Mouse (Mus musculus) urinary bladder, postnatal 10 days (tissue): ENCODE measurements around the gene Adgrg1.

ENCODE experiments used
- DNase-seq: peaks from one replicate; pipeline ENCODE4 v3.0.0; 2022; ENCODE audit warnings: low spot score

The Adgrg1 gene

DNA sequence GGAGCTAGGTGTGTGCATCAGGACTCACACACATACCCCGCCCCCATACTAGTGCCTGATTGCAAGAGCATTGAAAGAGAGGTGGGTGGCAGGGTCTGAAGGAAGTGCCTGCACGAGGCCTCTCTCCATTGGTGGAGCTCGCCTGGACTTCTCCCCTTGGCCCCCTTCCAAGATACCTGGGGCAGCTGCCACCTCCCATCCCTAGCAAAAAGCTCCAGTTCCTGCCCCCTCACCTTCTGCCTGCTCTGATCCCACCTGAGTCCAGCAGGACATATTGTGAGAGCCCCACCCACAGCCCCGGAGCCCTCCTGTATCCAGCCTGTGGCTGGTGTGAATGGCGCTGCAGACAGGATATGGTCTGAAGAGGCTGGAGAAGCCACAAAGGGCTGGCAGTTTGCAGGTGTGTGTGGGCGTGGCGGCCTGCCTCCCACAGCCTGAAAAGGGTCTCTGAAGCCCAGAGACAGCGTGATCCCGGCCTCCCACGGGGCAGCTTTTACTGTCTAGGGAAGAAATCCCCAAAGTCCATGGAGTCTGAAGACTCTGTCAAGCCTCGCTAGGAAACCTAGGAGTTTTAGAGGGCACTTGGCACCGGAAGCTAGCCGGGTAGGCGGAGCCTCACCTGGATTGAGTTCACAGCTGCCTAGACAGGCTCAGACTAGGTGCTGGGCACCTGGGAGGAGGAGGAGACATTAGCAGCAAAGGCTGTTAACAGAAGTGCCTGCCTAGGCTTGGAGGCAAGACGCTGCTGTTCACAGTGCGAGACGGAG, 2.3 kb downstream of the Adgrg1 start:
- DNase-seq, result no peak

DNA sequence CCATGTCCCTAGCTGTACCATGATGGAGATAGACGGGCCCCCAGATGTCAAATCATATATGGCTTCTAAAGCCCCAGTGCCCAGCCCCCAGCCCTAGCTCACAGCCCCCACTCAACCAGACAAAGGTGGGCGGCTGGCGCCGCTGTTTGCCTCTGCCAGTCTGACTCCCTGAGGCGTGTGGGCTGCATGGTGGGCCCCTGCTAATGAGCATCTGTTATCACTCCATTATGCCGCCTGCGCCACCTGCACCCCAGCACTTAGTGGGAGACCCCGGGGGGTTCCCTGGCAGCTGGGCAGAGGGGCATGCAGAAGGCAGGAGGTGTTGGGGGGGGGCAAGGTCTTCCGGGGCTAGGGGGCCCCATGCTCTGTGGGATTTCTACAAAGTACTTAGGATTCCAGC, 3.6 kb downstream of the Adgrg1 start:
- no peak for DNase-seq

DNA sequence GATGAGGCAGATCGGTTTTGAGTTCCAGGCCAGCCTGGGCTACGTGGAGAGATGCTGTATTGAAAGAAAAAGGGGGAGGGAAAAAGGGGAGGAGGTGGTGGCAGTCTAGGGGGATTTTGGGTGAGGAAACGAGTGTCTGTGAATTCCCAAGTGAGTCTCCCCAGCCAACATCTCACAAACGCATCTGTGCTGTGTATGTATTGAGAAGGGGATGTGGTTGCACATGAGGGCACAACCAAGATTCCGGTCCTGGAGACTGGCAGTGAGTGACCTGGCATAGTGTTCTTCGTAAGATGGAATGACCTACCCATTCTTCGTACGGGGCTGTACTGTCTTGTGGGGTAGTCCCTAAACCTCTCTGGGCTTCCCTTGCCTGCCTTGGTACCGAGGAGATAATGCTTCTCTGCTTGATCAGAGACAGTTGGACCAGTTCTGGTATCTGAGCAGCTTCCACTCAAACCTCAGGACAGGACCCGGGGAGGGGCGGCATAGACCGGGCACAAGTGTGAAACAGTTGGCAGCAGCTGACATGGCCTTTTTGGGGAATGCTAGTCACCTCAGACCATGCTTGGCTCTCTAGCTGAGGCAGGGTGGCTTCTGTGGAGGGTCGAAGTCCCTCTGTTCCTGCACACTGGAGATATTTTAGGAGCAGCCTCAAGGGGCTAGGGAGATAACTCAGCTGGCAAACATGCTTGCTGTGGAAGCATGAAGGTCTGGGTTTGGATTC, 4.2 kb downstream of the Adgrg1 start:
- no peak for DNase-seq

DNA sequence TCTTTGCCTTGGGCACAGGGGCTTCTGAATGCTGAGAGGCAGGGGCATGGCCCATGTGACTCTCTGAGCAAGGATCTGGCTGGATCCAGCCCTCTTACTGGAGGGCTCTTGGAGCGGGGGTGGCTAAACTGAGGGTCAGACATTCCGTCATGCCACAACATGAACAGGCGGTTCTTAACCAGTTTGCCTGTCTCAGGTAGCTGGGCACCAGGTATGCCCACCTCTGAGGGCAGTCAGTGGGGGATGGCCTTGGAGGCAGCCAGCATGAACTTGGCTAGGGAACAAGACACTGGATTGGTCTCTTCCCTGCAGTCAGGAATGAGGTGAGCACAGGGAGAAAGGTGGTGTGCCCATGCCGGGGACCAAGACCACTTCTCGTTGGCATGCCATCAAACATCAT, 5.6 kb downstream of the Adgrg1 start:
- DNase-seq, result no peak

DNA sequence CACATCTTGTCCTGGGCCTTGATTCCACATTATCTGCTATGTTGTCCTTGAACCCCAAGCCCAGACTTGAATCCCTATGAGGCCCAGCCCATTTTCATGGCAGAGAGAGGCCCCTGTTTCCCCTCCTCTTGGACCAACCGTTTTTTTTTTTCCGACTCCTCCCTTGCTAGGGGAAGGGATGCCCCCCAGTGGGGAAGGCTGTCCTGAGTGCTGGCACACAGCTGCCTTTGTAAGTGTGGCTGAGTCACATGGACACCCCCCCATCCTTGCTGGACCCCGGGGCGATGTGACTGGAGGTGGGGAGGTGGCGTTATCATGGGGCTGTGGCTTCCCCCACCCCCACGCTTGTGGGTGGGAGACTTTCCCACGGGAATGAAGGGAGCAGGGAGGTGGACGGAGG, 6.4 kb downstream of the Adgrg1 start:
- no peak for DNase-seq

DNA sequence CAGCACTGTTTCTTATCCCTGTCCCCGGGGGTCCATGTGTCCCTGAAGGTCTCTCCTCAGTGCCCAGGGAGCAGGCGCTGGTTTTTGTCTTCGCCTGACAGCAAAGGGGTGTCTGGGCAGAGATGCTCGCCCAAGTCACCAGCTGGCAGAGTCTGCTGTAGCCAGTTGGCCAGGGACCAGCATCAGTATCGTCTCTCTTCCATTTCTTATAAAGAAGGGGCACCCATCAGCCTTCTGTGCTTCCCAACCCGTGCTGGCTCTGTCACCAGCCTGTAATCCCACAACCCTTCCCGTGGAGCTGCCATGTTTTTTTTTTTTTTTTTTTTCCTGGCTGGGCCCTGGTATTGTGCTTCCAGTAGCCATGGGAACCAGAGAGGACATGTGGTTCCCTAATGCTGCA, 7.3 kb downstream of the Adgrg1 start:
- DNase-seq, result no peak

DNA sequence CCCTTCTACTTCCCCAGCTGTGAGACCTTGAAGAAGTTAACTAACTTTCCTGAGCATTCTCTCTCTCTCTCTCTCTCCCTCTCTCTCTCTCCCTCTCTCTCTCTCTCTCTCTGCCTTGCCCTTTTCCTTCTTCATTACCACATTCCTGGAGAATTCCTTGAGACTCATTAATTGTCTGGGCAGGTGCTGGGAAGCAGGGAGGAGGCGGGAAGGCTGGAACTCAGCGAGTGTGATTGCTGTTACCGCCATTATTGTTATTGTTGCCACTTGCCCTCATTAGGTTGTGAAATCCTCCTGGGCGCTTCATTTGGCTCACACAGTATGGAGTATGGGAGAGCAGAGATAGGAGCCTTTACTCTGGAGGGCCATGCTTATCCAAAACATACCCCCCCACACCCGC, 8.6 kb downstream of the Adgrg1 start:
- no peak for DNase-seq

DNA sequence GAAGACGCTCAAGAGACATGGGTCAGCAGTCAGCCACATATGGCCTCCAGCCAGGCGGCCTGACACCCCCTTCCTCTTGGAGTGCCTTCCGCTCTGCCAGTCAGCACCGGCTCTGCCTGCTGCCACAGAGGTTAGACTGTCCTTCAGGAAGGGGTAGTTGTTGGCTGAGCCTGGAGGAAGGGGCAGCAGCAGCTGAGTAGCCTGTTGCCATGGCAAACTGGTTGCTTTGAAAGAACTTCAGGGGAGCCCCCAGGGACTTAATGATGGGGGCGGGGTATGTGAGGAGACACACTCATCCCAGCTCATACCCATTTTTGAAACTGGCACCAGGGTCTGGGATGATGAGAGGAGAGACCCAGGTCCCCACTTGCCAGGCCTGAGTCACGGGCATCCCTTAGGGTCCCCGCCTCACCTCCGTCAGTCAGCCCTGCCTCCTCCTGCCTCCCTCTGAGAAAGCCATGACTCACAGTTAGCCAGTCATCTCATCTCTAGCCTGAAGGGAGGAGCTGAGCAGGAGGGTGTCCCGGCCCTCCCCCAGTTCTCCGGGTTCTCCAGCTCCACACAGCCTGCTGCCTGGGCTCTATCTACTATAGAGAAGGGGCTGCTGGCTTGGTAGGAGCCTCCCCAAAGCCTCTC, 9.4 kb downstream of the Adgrg1 start:
- DNase-seq, result no peak

DNA sequence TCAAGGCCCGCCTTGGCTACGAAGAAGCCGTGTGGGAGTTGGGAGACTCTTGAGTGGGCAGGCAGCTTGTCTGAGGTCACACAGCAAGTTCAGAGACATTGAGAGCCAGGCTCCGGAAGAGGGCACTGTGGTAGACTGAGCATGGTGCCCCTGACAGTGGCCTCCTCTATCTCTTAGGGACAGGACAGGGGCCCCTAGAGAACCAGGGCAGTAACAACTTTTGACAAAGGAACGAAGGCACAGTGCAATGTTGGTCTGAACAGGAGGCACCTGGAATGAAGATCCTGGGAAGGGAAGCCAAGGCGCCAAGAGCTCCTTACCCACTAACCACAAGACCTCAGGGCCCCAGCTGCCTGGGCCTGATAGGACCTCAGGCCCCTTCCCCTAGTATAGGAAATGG, 10.5 kb downstream of the Adgrg1 start:
- DNase-seq, result no peak

DNA sequence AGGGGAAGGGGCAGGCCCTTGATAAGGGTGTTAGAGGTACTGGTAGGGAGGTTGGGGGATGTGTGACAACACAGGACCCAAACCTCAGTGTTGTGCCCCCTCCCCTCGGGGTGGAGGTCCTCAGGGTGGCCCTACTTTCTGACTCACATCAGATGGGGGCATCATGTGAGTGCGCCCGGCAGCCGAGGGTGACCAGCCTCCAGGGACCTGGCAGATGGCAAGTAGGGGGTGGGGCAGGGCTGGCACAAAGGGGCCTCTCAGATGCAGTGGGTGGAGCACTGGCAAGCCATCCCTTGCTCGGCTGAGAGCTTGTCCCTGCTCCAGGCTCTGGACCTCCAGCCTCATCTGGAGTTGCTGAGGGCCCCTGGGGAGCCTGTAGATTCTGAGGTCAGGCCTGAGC, 12.1 kb downstream of the Adgrg1 start:
- no peak for DNase-seq

DNA sequence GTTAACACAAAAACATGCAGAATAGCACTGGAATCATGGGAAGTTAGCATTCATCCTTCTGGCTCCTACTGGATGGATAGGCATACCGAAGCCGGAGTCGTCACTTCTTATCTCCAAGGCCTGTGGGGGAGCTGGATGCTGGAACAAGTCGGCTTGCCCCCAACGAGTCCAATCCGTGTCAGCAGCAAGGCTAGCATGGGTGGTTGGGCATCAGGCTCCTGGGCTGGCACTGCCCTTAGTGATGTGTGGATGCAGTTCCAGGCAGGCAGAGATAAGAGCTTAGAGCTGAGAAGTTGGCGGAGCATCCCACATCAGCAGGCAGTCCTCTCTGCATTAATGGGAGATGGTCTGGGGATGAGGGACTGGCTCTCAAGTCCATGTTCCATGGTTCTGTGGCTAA, 13.0 kb downstream of the Adgrg1 start:
- no peak for DNase-seq

DNA sequence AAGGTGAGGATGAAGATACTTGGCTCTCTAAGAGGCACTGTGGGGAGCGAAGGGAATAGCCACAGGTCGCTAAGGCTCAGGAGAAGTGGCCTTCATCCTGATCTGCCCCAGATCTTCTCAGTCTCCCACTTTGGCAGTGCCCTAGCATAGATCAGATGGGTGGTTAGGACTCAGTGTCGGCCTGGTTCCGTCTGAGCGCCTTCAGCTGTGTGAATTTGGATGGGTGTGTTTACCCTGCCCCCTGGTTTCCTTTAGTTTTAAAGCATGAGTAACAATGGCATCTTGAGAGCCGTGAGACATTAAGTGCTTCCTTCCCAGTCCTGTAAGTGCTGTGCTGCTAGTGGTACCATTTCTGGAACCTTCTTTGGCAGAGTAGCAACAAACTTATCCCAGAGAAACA, 14.1 kb downstream of the Adgrg1 start:
- DNase-seq, result no peak

DNA sequence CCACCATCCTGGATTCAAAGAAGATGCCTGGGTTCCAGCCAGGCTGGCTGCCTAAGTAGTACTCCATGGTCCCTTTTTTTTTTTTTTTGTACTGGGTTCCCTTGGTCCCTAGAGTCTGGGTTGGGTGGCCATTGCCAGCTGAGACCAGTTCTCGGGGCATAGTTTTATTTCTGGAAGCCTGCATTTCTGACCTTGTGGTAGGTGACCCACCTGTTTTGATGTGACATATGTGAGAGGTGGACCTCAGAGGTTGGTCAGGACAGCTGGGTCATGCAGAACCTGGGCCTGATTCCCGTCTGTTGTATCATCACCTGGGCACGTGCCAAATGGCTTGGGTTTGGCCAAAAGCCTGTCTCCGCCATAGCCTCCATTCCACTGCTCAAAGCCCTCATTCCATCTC, 15.2 kb downstream of the Adgrg1 start:
- no peak for DNase-seq

DNA sequence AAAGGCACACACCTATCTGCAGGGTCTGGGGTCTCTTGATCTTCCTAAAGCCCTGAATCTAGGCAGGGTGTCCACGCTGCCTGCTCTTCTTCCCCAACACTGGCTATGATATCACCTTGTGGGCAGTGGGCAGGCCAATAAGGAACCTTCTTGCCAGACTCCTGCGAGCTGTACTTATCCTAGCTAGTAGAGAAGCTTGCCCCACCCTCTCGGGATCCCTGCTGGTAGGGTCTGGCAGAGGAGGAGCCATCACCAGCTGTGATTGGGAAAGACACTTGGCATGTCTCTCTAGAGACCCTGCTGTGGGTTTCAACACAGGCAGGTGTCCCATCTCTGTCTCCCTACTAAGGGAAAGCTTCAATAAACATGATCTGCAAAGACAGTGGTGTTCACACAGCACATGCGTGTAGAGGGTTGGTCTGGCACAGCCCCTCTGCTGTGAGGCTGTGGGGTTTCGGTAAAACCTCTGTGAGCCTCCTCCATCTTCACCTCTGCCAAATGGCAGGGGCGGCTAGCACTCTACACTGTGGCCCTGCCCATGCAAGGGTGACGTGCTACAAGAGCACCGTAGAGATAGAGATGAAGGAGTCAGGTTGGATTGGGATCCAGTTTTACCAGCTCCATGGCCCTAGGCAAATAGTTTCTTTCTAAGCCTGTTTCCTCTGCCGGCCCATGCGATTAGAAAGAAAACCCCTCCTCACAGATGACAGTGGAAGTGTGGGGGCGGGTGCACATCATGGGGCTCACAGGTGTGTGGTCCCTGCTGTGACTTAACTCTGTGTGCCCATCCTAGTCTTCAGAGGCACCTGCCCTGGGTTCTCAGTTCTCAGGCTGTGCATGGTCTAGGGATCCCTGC, 16.3 kb downstream of the Adgrg1 start:
- no peak for DNase-seq

DNA sequence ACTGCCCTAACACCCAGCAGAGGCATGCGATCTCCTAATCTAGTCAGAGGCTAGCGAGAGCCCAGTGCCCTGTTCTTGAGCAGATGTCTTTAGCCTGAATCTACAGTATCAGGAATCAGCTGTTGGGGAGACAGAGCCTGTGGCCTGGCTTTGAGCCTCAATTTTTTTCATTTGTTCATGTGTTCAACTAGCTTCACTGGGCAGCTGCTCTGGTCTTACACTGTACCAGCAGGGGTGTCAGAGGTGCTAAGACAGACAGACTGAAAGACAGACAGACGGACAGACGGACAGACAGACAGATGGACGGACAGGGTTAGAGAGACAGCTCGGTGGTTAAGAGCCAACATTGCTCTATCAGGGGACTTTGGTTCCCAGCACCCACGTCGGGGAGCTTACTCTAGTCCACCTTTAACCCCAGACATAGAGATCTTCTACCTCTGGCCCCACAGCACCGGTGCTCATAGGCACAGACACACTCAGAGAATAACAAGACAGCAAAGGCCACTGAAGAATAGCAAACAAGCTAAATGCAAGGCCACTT, 17.0 kb downstream of the Adgrg1 start:
- DNase-seq, result no peak

DNA sequence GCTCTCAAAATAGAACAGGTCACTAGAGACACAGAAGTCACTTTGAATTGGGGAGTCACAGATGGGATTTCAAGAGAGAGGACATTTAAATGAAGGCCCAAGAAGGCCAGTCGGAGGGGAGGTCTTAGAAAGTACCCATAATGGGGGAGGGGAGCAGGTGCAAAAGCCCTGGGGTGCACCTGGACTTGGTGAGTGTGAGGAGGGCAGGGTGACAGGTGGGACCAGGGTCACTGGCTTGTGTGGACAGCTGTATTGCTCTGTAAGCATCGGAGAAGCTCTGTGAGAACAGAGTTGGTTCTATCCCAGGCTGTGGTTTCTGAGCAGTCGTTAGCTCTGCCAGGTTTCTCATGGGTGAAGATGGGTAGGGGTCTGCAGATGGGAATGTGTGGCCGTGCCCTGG, 17.5 kb downstream of the Adgrg1 start:
- no peak for DNase-seq

DNA sequence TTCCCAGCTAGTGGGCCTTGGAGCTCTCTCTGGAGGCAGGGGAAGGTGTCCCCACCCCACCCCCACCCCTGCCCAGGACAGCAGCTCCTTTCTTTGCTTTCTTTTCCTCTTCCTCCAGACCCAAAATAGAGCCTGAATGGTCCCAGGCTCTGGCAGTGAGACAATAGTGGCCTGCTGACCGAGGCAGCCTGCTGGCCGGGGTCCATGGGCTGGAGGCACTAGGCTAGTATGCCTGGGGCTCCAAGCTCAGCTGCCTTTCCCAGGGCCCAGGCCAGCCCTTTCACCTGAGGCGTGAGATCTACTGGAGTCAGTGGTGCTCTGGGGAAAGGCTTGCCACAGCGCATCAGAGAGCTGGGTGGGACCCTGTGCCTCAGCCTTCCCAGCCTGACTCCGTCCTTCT, 18.0 kb downstream of the Adgrg1 start:
- no peak for DNase-seq

DNA sequence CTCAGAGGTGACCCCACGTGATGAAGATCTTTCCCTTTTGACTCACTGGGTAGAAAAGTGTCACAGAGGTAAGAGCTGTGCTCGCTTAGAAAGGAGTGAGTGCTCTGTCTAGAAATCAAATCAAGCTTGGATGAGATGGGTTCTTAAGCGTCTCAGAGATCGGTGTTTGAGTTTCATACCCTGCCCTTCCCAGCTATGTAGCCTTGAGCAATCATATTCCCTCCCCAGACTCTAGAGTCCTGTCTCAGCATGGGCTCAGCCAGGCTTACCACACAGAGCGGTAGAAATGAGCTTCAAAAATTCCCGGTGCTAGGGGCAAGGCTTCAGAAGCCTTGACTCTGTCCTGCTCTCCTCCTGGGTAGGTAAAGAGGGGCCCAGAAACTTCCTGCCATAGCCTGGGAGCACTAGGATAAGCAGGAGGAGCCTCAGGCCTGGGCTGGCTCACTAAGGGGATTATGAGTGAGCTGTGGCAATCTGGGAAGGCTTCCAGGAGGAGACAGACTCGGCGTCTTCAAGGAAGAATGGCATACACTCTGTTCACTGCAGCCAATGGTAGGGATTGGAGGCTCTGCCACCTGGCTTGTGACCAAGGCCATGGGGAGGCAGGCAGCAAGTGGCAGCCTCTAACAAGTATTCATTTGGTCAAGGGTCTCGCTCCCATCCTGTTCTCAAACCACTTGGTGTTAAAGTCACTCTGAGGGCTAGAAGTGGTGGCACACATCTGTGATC, 18.6 kb downstream of the Adgrg1 start:
- DNase-seq, result no peak

DNA sequence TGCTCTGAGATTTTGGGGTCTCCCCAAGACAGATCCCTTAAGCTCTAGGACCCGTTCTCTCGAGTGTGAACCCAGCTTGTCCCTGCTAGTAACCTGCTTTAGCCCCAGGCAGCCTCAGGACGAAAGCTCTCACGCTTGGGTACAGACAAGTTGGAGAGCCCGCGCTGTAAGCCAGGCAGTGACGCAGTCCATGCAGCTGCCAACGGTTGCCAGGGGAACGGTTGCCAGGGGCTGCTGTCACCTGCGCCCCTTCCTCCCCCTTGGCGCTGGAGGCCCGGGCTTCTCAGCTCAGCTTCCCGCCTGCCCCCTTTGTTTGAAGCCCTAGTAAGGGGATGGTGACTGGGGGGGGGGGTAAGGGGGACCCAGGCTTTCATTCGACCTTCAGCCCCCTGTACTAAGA, 19.5 kb downstream of the Adgrg1 start:
- DNase-seq, result no peak

DNA sequence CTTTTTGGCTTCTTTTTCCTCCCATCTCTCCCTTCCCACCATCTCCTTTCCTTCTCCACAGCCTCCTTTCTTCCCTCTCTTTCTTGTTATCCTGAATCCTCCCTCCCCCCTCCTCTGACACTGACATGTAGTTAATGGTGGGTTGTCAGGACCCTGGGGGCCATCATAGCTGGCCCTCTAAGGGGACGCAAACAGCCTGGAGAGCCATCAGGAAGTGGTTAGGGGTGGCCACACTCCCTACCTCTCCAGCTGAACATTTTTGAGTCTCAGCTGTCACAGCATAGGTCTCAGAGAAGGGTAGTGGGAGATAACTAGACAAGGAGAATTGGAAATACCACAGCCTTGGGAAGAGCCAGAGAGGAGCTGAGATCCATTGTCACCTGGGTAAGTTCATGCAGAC, 20.0 kb downstream of the Adgrg1 start:
- DNase-seq, result no peak

DNA sequence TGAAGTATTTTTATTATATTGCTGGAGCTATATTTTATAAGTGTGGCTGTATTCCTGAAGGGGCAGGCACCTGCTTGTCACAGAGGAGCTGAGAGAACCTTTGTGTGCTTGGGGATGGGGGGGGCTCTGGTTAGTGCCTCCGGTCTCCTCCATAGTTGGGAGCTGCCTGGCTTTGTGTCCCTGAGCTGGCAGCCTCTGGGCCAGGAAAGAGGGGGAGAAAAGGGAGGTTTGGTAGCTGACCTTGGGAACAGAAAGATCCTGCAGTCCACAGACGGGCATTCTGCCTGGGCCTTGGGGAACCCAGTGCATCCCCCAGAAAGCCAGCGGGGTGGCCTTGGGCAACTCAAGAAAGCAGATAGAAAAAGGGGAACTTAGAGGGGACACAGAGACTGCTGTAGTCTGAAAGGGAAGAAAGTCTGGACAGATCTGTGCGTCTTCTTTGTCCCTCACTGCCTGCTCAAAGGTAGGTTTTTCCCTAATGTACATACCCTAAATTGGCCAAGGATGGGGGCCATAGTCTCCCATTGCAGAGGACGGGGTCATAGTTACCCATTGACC, 20.9 kb downstream of the Adgrg1 start:
- no peak for DNase-seq
